Mouse (Mus musculus): ENCODE data around the gene Ier5.

GRCm38 (mm10) chr1:155109387-155110350 lies 10.2 kb upstream of the Ier5 start:
- TF ChIP-seq CTCF (IDR thresholded peaks at IDR 0.05) (no peak), EP300 (IDR thresholded peaks at IDR 0.05; ENCODE audit: insufficient read depth, low read depth, low read length) (0 out of 2 replicates have a peak, but pooled peaks have one; percentile 21), POLR2A (IDR thresholded peaks at IDR 0.05; ENCODE audit: insufficient read depth, low read depth, low read length) (peak; percentile 14; the same call in 1 of the 2 replicates)
